Mouse (Mus musculus) forebrain, postnatal 0 days (tissue): Measurements from ENCODE around the gene Lnpk. TPM values are rescaled to one million over a fixed set of nuclear protein-coding genes. Genes with fewer than 3 reads are reported as not detected.

Experiments
- ATAC-seq: fragments of 200-750 bp; cut with Nextera tagmentation; 2 replicates; pipeline ENCODE4 v1.8.0; 2017; ENCODE audit warnings: mild to moderate bottlenecking, moderate library complexity
- DNase-seq: peaks from one replicate; pipeline ENCODE4 v3.0.0-alpha.2; 2015
- H3K27ac ChIP-seq: fragments of 300-500 bp; sonication (generic); 2 replicates; pipeline ENCODE4 v1.5.1; 2014; ENCODE audit warnings: low read depth, mild to moderate bottlenecking, antibody characterized with exemption, low read length, moderate library complexity, mixed read lengths
- H3K27me3 ChIP-seq: fragments of 300-500 bp; sonication (generic); 2 replicates; pipeline ENCODE4 v1.6.1; 2014; ENCODE audit warnings: mild to moderate bottlenecking, low read length, mixed read lengths; ENCODE audit not compliant: insufficient read depth
- H3K36me3 ChIP-seq: fragments of 300-500 bp; sonication (generic); 2 replicates; pipeline ENCODE4 v1.6.1; 2014; ENCODE audit warnings: mild to moderate bottlenecking, moderate library complexity; ENCODE audit not compliant: insufficient read depth
- H3K4me1 ChIP-seq: fragments of 300-500 bp; sonication (generic); 2 replicates; pipeline ENCODE4 v1.6.1; 2014; ENCODE audit warnings: antibody characterized with exemption; ENCODE audit not compliant: insufficient read depth
- H3K4me2 ChIP-seq: fragments of 300-500 bp; sonication (generic); 2 replicates; pipeline ENCODE4 v1.6.1; 2014; ENCODE audit warnings: low read depth, mild to moderate bottlenecking, moderate library complexity
- H3K4me3 ChIP-seq: fragments of 300-500 bp; sonication (generic); 2 replicates; pipeline ENCODE4 v1.5.1; 2014; ENCODE audit warnings: low read depth, low read length, mixed read lengths
- H3K9ac ChIP-seq: fragments of 300-500 bp; sonication (generic); 2 replicates; pipeline ENCODE4 v1.6.1; 2014; ENCODE audit warnings: mild to moderate bottlenecking
- H3K9me3 ChIP-seq: fragments of 300-500 bp; sonication (generic); 2 replicates; pipeline ENCODE4 v1.6.1; 2016; ENCODE audit warnings: low read length
- CTCF ChIP-seq: sonication (generic); IDR thresholded peaks from 2 replicates; pipeline ENCODE4 v1.5.1; 2016; ENCODE audit warnings: antibody characterized with exemption, control low read depth, low read depth
- WGBS: fragments of 180-500 bp; shearing (Covaris S2); extraction: QIAGEN DNeasy Blood & Tissue Kit; methylation state at CpG from one replicate; pipeline ENCODE4 v1.1.7; 2014; 5-methylcytosine and 5-hydroxymethylcytosine counted together
- polyA plus RNA-seq: library from polyadenylated mRNA; unstranded; fragments of >200 nt; fragmentation: Nextera tagmentation; extraction: Ambion mirVana; gene quantifications from 2 replicates; pipeline ENCODE4 v1.2.1, GENCODE M21; 2015
- total RNA-seq: library from RNA; depleted of rRNA; stranded (reverse); fragments of >200 nt; gene quantifications from 2 replicates; pipeline ENCODE4 v1.2.3, GENCODE M21; 2014; rRNA removed

The Lnpk gene
- total RNA-seq = 47.5 and 67.5 TPM in 2 replicates
- 22.7 and 32.6 TPM in 2 replicates for polyA plus RNA-seq

DNA sequence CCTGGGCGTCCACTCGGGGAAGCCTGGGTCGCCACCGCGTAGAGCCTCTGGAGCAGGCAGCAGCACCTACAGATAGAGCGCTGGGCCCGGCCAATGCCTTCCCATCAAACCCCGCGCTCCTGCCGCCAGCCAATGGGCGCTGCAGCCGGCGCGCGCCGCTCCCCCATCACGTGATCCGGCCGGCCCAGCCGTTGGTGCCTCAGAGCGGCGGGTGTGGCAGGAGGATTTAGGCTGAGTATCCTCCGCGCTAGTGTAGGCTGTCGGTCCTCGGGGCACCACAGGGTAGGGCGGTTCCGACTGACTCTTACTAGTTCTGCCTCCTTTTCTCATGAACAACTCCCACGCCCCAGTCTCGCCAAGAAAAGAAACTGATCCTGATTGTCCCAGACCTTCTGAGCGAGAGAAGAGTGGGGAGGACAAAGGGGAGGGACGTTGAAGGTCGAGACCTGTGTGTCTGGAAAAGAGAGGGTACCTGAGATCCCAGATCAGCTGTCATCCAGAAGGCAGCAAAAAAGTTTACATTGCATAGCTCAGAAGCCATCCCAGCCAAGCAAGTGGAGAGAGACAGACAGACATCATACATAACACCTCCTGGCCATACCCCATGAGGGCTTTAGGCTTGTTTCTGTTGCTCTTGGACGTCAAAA lies at the start of gene Lnpk:
Lnpk (minus strand) TSS at position 593 of the 647 bp plus-strand sequence.
- H3K27me3 ChIP-seq = no peaks in the 10 kb centered on the region
- 0 out of 2 replicates have a peak, but pooled peaks cover 4% of the 10 kb centered on the region for H3K4me1 ChIP-seq
- H3K36me3 ChIP-seq = no peaks in the 10 kb centered on the region
- peak; percentile 18; the same call in 1 of the 2 replicates for TF ChIP-seq CTCF
- under 1% methylated on average over 34 of the region's 34 CpGs for WGBS
- H3K27ac ChIP-seq = peak within 1 kb of the TSS; percentile 82
- H3K4me3 ChIP-seq = peak within 1 kb of the TSS; percentile 99
- H3K4me2 ChIP-seq = peak within 1 kb of the TSS; percentile 86
- ATAC-seq = peak; percentile 100
- peak; percentile 93 for DNase-seq
- no peaks in the 10 kb centered on the region for H3K9me3 ChIP-seq
- peak within 1 kb of the TSS; percentile 89 for H3K9ac ChIP-seq

DNA sequence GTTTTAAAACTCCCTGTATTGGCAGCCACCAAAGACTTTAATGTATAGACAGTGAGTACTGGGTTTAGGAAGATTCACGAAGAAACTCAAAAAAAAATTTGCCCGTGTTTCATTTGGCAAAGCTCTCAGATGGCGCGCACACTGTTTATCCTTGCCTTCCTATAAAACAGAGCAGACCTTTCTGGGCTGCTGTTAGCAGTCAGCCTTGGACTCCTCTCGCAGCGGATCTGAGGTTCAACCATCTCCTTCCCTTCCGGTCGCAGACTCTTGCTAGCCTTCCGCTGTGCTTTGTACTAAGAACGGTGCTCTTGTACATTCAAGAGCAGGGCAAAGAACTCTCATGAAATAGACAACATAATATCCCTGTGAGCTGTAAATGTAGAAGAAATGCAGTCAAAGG lies 41.1 kb upstream of the Lnpk start:
- Histone ChIP-seq H3K9me3 (no peaks in the 10 kb centered on the region), H3K4me3 (no peak overlapping the region), H3K9ac (no peak overlapping the region), H3K4me1 (no peaks in the 10 kb centered on the region), H3K27me3 (no peaks in the 10 kb centered on the region), H3K27ac (no peak overlapping the region), H3K36me3 (no peaks in the 10 kb centered on the region), H3K4me2 (no peak overlapping the region)
- ATAC-seq (no peak), DNase-seq (no peak)
- no peak for TF ChIP-seq CTCF
- WGBS = 87% methylated on average over 10 of the region's 10 CpGs

DNA sequence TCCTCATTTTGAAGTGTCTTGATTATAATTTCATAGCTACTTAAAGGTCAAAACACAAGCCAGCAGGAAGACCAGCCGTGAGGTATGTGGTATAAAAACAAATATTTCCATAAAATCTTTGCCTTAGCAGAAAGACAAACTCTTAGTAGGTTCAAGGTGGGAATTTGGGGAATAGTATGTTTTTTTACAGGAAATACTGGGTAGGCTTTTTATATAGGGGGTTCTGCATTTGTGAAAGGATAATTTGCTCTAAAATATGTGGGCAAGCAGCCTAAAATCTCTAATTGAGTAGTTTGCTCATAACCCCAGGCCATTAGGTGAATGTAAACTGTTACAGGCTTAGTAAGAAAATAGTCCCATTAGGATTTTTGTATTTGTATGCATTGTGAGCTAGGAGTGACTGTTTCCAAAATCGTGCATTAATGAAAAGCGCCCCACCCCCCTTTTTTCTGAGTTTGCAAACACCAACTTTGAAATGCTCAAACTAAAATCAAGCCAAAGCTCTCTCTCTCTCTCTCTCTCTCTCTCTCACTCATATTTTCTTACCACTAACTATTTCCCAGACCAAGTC lies 40.5 kb upstream of the Lnpk start:
- 81% methylated on average over 3 of the region's 3 CpGs for WGBS

GRCm38 (mm10) chr2:74617706-74618105 lies 38.5 kb upstream of the Lnpk start:
- DNase-seq = no peak
- no peak for ATAC-seq

More for the DNA sequence above, 40.5 kb upstream of the Lnpk start:
- no peak for DNase-seq
- Histone ChIP-seq H3K4me2 (no peak overlapping the region), H3K4me3 (no peak overlapping the region), H3K9me3 (no peaks in the 10 kb centered on the region), H3K36me3 (no peaks in the 10 kb centered on the region), H3K4me1 (no peaks in the 10 kb centered on the region), H3K9ac (no peak overlapping the region), H3K27me3 (no peaks in the 10 kb centered on the region), H3K27ac (no peak overlapping the region)
- no peak for TF ChIP-seq CTCF
- no peak for ATAC-seq

DNA sequence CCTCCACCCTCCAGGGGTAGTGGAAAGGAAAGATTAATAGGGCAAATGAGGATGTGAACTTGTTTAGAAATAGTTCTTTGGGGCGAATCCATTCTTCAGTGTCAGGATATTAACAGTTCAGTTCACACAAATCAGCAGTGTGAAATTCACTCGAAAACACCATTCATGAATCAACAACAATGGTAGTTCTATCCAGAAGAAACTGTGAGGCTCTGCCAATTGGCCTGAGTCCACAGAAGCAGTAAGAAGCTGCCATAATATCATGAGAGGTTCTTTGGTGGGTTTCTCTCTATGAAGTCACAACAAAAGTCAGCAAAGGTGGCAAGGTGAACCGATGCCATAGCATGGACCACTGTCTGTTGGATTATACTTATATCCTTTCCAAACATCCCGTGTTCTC lies 32.2 kb upstream of the Lnpk start:
- no peaks in the 10 kb centered on the region for H3K4me1 ChIP-seq
- 60% methylated on average over 4 of the region's 4 CpGs for WGBS
- no peaks in the 10 kb centered on the region for H3K36me3 ChIP-seq
- DNase-seq = no peak
- H3K27me3 ChIP-seq = no peaks in the 10 kb centered on the region
- no peak overlapping the region for H3K4me2 ChIP-seq
- H3K27ac ChIP-seq = no peak overlapping the region
- no peak for TF ChIP-seq CTCF
- no peaks in the 10 kb centered on the region for H3K9me3 ChIP-seq
- no peak overlapping the region for H3K4me3 ChIP-seq
- no peak for ATAC-seq
- no peak overlapping the region for H3K9ac ChIP-seq

More at GRCm38 (mm10) chr2:74617706-74618105, 38.5 kb upstream of the Lnpk start:
- Histone ChIP-seq H3K4me1 (no peaks in the 10 kb centered on the region), H3K36me3 (no peaks in the 10 kb centered on the region), H3K4me2 (no peak overlapping the region), H3K27ac (no peak overlapping the region), H3K4me3 (no peak overlapping the region), H3K9me3 (no peaks in the 10 kb centered on the region), H3K9ac (no peak overlapping the region), H3K27me3 (no peaks in the 10 kb centered on the region)
- no peak for TF ChIP-seq CTCF
- 83% methylated on average over 9 of the region's 9 CpGs for WGBS

DNA sequence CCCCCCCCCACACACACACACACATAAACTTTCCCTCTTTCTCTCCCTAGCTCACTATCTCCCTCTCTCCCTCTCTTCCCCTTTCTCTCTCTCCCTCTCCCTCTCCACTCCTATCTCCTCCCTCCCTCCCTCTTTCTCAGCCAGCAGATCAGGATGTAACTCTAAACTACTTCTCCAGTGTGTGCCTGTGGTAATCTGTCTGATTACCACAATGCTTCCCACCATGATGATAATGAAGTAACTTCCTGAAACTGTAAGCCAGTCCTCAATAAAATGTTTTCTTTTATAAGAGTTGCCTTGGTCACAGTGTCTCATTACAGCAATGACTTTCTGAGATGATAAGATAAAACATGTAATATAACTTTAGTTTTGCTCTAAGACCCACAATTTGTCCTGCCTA lies 30.1 kb upstream of the Lnpk start:
- no peak for TF ChIP-seq CTCF
- no peak overlapping the region for H3K4me2 ChIP-seq
- H3K9ac ChIP-seq = no peak overlapping the region
- H3K36me3 ChIP-seq = no peaks in the 10 kb centered on the region
- H3K4me3 ChIP-seq = no peak overlapping the region
- ATAC-seq (no peak), DNase-seq (no peak)
- no peaks in the 10 kb centered on the region for H3K4me1 ChIP-seq
- H3K27me3 ChIP-seq = no peaks in the 10 kb centered on the region
- H3K9me3 ChIP-seq = no peaks in the 10 kb centered on the region
- H3K27ac ChIP-seq = no peak overlapping the region

GRCm38 (mm10) chr2:74606087-74606760 lies 27.0 kb upstream of the Lnpk start:
- Histone ChIP-seq H3K4me2 (no peak overlapping the region), H3K9me3 (no peaks in the 10 kb centered on the region), H3K4me1 (no peaks in the 10 kb centered on the region), H3K27ac (no peak overlapping the region), H3K4me3 (no peak overlapping the region), H3K27me3 (no peaks in the 10 kb centered on the region), H3K9ac (no peak overlapping the region), H3K36me3 (no peaks in the 10 kb centered on the region)
- ATAC-seq (no peak), DNase-seq (no peak)
- TF ChIP-seq CTCF = no peak
- 86% methylated on average over 5 of the region's 5 CpGs for WGBS
